Mouse (Mus musculus) lung, postnatal 0 days (tissue): ENCODE data around the gene Rsph1. TPM values are rescaled to one million over a fixed set of nuclear protein-coding genes. Genes with fewer than 3 reads are reported as not detected.

Experiments
- ATAC-seq: fragments of 200-750 bp; cut with Nextera tagmentation; 2 replicates; pipeline ENCODE4 v1.8.0; 2017; ENCODE audit warnings: moderate library complexity
- DNase-seq: peaks from one replicate; pipeline ENCODE4 v3.0.0-alpha.2; 2016; ENCODE audit warnings: low spot score
- H3K27ac ChIP-seq: fragments of 300-500 bp; sonication (generic); 2 replicates; pipeline ENCODE4 v1.5.1; 2014; ENCODE audit warnings: antibody characterized with exemption, mild to moderate bottlenecking, low read length, mixed read lengths
- H3K27me3 ChIP-seq: fragments of 300-500 bp; sonication (generic); replicated peaks from 2 replicates; pipeline ENCODE4 v1.6.1; 2014; ENCODE audit warnings: low read length, mixed read lengths; ENCODE audit not compliant: insufficient read depth
- H3K36me3 ChIP-seq: fragments of 300-500 bp; sonication (generic); 2 replicates; pipeline ENCODE4 v1.6.1; 2014; ENCODE audit warnings: low read length, mixed read lengths; ENCODE audit not compliant: insufficient read depth
- H3K4me1 ChIP-seq: fragments of 300-500 bp; sonication (generic); 2 replicates; pipeline ENCODE4 v1.6.1; 2014; ENCODE audit warnings: antibody characterized with exemption, low read depth, low read length, mixed read lengths; ENCODE audit not compliant: insufficient read depth
- H3K4me2 ChIP-seq: fragments of 300-500 bp; sonication (generic); replicated peaks from 2 replicates; pipeline ENCODE4 v1.6.1; 2014; ENCODE audit warnings: low read depth, mild to moderate bottlenecking, low read length, moderate library complexity, mixed read lengths
- H3K4me3 ChIP-seq: fragments of 300-500 bp; sonication (generic); 2 replicates; pipeline ENCODE4 v1.5.1; 2014; ENCODE audit warnings: low read depth, low read length
- H3K9ac ChIP-seq: fragments of 300-500 bp; sonication (generic); replicated peaks from 2 replicates; pipeline ENCODE4 v1.6.1; 2014; ENCODE audit warnings: low read depth, mild to moderate bottlenecking
- H3K9me3 ChIP-seq: fragments of 300-500 bp; sonication (generic); 2 replicates; pipeline ENCODE4 v1.6.1; 2016; ENCODE audit warnings: low read length, mixed read lengths
- CTCF ChIP-seq: IDR thresholded peaks from 2 replicates; pipeline ENCODE4 v1.5.1; 2016; ENCODE audit warnings: antibody characterized with exemption, mild to moderate bottlenecking
- EP300 ChIP-seq: IDR thresholded peaks from 2 replicates; pipeline ENCODE4 v1.6.1; 2016; ENCODE audit warnings: antibody characterized with exemption, mild to moderate bottlenecking, control low read depth
- WGBS: fragments of 180-500 bp; shearing (Covaris S2); extraction: QIAGEN DNeasy Blood & Tissue Kit; methylation state at CpG from one replicate; pipeline ENCODE4 v1.1.7; 2014; 5-methylcytosine and 5-hydroxymethylcytosine counted together
- polyA plus RNA-seq: library from polyadenylated mRNA; unstranded; fragments of >200 nt; fragmentation: Nextera tagmentation; extraction: Ambion mirVana; gene quantifications from 2 replicates; pipeline ENCODE4 v1.2.1, GENCODE M21; 2015

Gene Rsph1
- polyA plus RNA-seq, 1 experiment from 2014 or later: 21.4 TPM

DNA sequence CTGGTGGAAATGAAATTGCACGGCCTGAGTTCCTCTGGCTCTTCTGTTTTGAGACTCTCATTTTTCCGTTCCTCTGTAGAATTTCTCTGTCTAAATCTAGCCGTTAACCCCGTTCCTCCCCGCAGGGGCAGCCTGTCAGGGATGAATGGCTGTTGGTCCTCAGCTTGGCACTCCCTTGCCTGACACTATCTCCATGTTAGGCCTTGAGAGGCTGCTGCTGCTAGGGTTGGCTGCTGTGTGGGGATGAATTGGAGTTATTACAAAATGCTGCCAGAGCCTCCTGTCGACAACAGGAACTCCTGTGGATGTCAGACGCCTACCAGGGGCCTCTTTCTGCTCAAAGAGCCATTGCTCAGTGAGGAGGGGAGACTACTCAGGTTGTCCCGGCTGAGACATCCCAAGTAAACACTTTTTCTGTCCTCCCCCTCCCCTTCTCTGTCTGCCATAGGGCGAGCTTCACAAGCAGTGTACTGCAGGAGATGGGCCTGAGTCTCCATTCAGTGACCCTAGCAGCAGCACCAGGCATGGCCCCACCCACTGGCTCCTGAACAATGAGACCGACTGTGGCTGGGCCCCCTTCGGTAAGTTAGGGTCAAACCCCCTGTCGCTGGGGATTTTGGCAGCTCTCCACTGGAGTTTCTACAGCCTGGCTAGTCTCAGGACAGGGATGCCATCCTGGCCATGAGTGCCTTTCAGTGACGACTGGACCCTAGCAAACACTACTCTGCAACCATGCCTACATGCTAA, 38.0 kb upstream of the Rsph1 start:
- H3K9me3 ChIP-seq: no peaks in the 10 kb centered on the region
- H3K27me3 ChIP-seq: no peaks in the 10 kb centered on the region
- TF ChIP-seq EP300 (no peak), CTCF (no peak)
- H3K4me3 ChIP-seq: no peak overlapping the region
- WGBS: 28% methylated on average over 13 of the region's 13 CpGs
- H3K4me2 ChIP-seq: no peak overlapping the region
- no peaks in the 10 kb centered on the region; the same call in 1 of the 2 replicates for H3K4me1 ChIP-seq
- no peak overlapping the region for H3K9ac ChIP-seq
- no peak; the same call in 1 of the 2 replicates for ATAC-seq
- peak; percentile 29 for DNase-seq
- H3K36me3 ChIP-seq: no peaks in the 10 kb centered on the region
- H3K27ac ChIP-seq: peak overlapping the region; percentile 78

DNA sequence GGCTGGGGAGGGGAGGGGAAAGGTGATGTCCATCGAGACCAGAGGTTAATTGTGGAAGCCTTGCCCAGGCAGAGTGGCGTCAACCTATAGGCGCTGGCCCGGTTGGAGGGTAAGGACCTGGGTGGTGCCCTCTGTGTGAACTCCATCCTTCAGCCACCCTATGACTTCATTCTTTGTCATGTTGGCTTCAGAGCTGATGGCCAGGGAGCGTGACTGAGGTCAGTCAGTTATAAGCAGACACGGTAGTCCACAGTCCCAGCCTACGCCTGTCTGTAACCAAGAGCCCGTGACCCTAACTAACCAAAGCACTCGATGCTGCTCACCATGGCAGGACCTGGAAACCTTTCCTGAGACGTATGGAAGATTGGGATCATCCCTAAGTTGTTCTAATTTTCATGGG, 35.5 kb upstream of the Rsph1 start:
- Histone ChIP-seq H3K27me3 (no peaks in the 10 kb centered on the region), H3K9ac (no peak overlapping the region), H3K4me1 (no peaks in the 10 kb centered on the region; the same call in 1 of the 2 replicates), H3K4me3 (no peak overlapping the region), H3K9me3 (no peaks in the 10 kb centered on the region), H3K36me3 (no peaks in the 10 kb centered on the region), H3K27ac (no peak overlapping the region), H3K4me2 (no peak overlapping the region)
- ATAC-seq: no peak
- TF ChIP-seq CTCF (no peak), EP300 (no peak)
- DNase-seq: no peak
- WGBS: 75% methylated on average over 10 of the region's 10 CpGs

DNA sequence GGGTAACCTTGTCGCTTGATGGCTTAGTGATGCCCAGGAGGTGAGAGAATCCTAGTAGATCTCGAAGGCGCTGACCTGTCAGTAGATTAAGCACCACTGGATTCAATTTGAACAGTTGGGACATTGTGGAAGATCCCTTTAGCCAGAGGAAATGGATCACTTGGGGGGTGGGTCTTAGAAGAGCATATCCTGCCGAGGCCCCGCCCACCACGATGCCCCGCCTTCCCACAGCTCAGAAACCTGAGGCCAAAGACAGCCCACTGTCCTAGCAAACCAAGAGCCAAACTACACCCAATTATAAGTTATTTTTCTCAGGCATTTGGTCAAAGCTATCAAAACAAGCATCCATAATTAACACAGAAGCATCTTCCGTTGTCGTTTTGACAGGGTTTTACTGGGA, 33.9 kb upstream of the Rsph1 start:
- H3K4me2 ChIP-seq: no peak overlapping the region
- no peak overlapping the region for H3K27ac ChIP-seq
- WGBS: 76% methylated on average over 9 of the region's 9 CpGs
- no peaks in the 10 kb centered on the region for H3K9me3 ChIP-seq
- no peaks in the 10 kb centered on the region for H3K27me3 ChIP-seq
- no peak for TF ChIP-seq EP300
- no peak for TF ChIP-seq CTCF
- no peaks in the 10 kb centered on the region; the same call in 1 of the 2 replicates for H3K4me1 ChIP-seq
- no peak overlapping the region for H3K4me3 ChIP-seq
- H3K9ac ChIP-seq: no peak overlapping the region
- ATAC-seq: no peak
- DNase-seq: no peak
- no peaks in the 10 kb centered on the region for H3K36me3 ChIP-seq

DNA sequence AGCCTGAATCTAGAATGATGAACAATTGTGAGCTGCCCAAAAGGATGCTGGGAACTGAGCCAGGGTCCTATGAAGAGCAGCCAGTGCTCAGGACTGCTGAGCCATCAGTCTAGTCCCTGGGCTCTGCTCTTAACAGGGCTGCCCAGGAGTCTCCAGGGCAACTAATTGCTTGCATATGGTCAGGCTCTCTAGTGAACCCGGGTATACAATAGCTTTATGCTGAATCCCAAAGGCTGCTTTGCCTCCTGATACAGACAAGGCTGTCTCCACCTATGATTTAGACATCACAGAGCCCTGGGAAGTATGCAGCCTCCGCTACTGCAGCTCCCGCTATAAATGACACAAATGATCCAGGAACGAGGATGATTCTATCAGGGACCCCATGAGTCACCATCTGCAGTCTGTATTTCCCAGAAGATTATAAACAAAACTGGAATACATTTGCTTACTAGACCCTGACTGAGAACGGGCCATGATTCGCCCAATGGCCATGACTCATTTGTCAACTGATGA, 32.2 kb upstream of the Rsph1 start:
- TF ChIP-seq EP300: no peak
- TF ChIP-seq CTCF: no peak
- Histone ChIP-seq H3K36me3 (no peaks in the 10 kb centered on the region), H3K27ac (no peak overlapping the region), H3K4me3 (no peak overlapping the region), H3K9me3 (no peaks in the 10 kb centered on the region), H3K27me3 (no peaks in the 10 kb centered on the region), H3K4me2 (no peak overlapping the region), H3K9ac (no peak overlapping the region), H3K4me1 (no peaks in the 10 kb centered on the region; the same call in 1 of the 2 replicates)
- no peak for DNase-seq
- no peak for ATAC-seq
- 53% methylated on average over 6 of the region's 6 CpGs for WGBS

DNA sequence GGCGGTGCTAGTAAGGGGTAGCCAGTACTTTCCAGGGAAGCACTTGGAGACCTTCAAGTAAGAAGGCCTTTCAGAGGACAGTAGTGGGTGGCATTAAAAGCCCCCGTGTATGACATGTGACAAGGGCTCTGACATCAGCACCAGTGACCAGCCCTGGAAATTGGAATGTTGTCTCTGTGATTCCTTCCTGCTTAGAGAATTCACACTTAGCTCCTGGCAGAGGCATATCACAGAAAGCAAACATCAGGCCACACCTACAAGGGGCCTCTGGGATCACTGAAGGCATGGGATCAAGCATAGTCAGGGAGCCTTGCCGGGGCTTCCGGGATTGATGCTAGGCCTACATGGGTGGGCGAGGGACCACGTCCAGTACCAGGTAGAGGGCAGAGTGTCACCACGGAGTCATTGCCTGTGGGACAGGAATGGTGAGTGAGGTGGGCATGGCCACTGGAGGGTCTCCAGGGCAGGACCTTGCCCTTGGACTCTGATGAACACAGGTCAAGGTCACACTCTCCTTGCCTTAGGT, 31.2 kb upstream of the Rsph1 start:
- peak overlapping the region; percentile 73 for H3K27ac ChIP-seq
- 71% methylated on average over 7 of the region's 7 CpGs for WGBS

DNA sequence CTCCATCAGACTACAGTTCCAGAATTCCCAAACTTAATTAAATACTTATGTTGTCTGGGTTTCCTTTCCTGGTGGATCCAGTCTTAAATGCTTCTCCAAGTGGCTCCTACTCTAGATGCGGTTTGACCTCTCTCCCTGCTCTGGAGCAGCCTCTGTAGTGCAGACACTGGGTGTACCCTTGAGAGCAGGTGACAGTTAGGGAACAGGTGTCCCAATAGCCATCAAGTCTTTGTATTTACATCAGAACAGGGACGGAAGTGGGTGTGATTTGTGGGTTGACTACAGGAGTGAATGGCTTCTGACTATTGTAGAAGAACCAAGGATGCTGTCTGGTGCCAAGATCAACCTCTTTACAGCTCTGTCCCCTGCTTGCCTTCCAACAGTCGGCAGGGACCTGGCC, 30.6 kb upstream of the Rsph1 start:
- Histone ChIP-seq H3K9ac (no peak overlapping the region), H3K9me3 (no peaks in the 10 kb centered on the region), H3K36me3 (no peaks in the 10 kb centered on the region), H3K27me3 (no peaks in the 10 kb centered on the region), H3K27ac (peak overlapping the region; percentile 73), H3K4me3 (no peak overlapping the region), H3K4me2 (no peak overlapping the region), H3K4me1 (no peaks in the 10 kb centered on the region; the same call in 1 of the 2 replicates)
- no peak for DNase-seq
- TF ChIP-seq CTCF (no peak), EP300 (no peak)
- 50% methylated on average over 3 of the region's 3 CpGs for WGBS
- no peak for ATAC-seq

More for the DNA sequence above, 31.2 kb upstream of the Rsph1 start:
- Histone ChIP-seq H3K9ac (no peak overlapping the region), H3K27me3 (no peaks in the 10 kb centered on the region), H3K4me3 (no peak overlapping the region), H3K4me2 (no peak overlapping the region), H3K36me3 (no peaks in the 10 kb centered on the region), H3K9me3 (no peaks in the 10 kb centered on the region), H3K4me1 (no peaks in the 10 kb centered on the region; the same call in 1 of the 2 replicates)
- no peak for ATAC-seq
- TF ChIP-seq EP300 (peak; percentile 68), CTCF (no peak)
- DNase-seq: peak; percentile 33
